Mouse (Mus musculus): ENCODE results near the gene Unc5cl. TPM values are rescaled to one million over a fixed set of nuclear protein-coding genes. Genes with fewer than 3 reads are reported as not detected.
"Not testable (repeated sequence)": the region's sequence is repeated elsewhere in the genome, so short reads cannot be mapped to it uniquely, and the experiment has no call there.

The Unc5cl gene
- polyA plus RNA-seq, 1 experiment from 2014 or later: 0.14 TPM

DNA sequence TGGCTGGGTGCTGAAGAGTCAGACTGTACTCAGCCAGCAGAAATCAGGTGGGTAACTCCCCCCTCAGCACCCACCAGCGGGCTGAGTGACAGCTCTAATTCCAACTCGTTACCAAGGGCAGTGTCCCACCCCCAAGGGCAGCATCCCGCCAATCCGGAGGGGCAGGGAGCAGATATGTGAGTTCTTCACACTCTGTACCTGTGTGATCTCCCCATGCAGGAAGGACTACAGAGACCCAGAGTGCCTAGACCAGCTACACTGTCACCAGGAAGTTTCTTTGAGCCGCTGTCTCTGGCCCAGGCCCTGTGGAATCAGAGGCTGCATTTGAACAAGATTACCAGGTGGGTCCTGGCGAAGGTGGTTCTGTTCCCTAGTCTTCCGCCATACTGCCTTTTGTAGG, 511 bp upstream of the Unc5cl start:
- Histone ChIP-seq H3K4me1 (no peaks in the 10 kb centered on the region), H3K9me3 (no peaks in the 10 kb centered on the region), H3K4me3 (no peak overlapping the region), H3K4me2 (no peak overlapping the region), H3K9ac (no peak overlapping the region), H3K36me3 (no peaks in the 10 kb centered on the region), H3K27me3 (no peaks in the 10 kb centered on the region), H3K27ac (no peak overlapping the region)
- WGBS: 55% methylated on average over 7 of the region's 7 CpGs
- no peak for ATAC-seq (ENCODE audit: insufficient number of reproducible peaks, low FRiP score, low TSS enrichment, low read depth)

DNA sequence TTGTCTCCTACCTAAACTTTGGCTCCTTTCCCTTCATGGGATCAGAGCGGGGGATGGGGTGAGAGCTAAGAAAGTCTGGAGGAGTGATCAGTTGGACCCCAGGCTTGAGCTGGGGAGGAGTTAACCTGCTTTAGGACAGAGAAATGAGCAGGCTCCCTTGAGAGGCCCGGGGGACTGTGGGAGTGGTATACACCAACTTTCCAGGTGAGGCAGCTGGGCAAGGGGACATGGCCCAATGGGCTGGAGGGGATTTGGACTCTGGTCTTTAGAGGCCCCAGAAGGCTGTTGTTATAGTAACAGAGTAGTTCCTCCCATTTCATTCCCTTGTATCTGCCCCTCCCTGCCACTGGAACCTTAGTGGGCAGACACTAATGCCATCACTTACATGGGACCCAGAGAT, 1.3 kb downstream of the Unc5cl start:
- WGBS: 89% methylated on average over 2 of the region's 2 CpGs
- H3K27me3 ChIP-seq: no peaks in the 10 kb centered on the region
- H3K27ac ChIP-seq: no peak overlapping the region
- no peaks in the 10 kb centered on the region for H3K4me1 ChIP-seq
- no peak overlapping the region for H3K4me3 ChIP-seq
- no peak for ATAC-seq (ENCODE audit: insufficient number of reproducible peaks, low FRiP score, low TSS enrichment, low read depth)
- no peak overlapping the region for H3K4me2 ChIP-seq
- H3K9ac ChIP-seq: no peak overlapping the region
- H3K9me3 ChIP-seq: no peaks in the 10 kb centered on the region
- H3K36me3 ChIP-seq: no peaks in the 10 kb centered on the region

DNA sequence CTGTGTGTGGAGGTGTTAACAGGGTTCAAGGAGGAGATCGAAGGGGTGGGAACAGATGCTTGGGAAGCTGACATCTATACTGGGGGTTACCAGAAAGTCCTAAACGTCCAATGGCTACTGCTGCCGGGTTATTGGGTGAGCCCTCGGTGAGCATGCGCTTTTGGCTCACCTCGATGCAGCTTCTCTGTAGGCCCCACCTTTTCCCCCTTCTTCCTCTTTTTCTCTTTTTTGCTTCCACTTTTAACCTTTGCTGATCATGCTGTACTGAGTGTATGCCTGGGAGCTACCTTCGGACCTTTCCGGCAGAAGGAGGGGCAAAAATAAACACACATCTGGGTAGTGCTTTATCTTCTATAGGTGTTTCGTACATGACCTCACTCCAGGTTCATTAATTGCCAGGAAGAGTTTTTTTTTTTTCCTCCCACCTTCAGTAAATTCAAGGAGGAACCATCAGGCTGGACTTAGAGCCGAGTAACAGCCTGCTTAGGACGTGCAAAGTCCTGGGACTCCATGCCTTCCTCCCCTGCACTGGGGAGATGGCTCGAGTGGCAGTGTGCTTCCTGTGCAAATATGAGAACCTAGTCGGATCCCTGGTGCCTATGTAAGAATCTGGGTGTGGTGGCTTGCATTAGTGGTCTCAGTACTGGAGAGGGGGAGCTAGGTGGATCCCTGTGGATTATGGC, 3.4 kb downstream of the Unc5cl start:
- 68% methylated on average over 13 of the region's 13 CpGs for WGBS
- no peaks in the 10 kb centered on the region for H3K9me3 ChIP-seq
- no peaks in the 10 kb centered on the region for H3K36me3 ChIP-seq
- no peak for ATAC-seq (ENCODE audit: insufficient number of reproducible peaks, low FRiP score, low TSS enrichment, low read depth)
- H3K27ac ChIP-seq: no peak overlapping the region
- no peaks in the 10 kb centered on the region for H3K4me1 ChIP-seq
- H3K9ac ChIP-seq: no peak overlapping the region
- no peak overlapping the region for H3K4me3 ChIP-seq
- no peaks in the 10 kb centered on the region for H3K27me3 ChIP-seq
- no peak overlapping the region for H3K4me2 ChIP-seq

DNA sequence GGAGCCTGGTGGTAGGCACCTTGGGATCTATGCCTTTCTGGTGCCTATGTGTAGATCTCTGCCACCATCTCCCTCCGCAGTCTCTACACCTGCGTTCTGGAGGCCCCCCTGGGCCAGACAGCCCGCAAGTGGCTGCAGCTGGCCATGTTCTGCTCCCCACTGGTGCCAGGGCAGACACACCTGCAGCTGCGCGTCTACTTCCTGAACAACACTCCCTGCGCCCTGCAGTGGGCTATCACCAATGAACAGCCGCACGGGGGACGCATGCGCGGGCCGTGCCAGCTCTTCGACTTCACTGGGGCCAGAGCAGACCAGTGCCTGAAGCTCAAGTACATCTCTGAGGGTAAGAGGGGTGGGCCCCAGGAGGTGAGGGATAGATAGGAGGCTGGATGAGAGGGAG, 7.4 kb downstream of the Unc5cl start:
- ATAC-seq (ENCODE audit: insufficient number of reproducible peaks, low FRiP score, low TSS enrichment, low read depth): no peak
- Histone ChIP-seq H3K4me2 (no peak overlapping the region), H3K27ac (no peak overlapping the region), H3K27me3 (peaks cover 3% of the 10 kb centered on the region), H3K36me3 (no peaks in the 10 kb centered on the region), H3K4me1 (peaks cover 6% of the 10 kb centered on the region), H3K9me3 (no peaks in the 10 kb centered on the region), H3K4me3 (no peak overlapping the region), H3K9ac (no peak overlapping the region)
- 89% methylated on average over 13 of the region's 13 CpGs for WGBS

DNA sequence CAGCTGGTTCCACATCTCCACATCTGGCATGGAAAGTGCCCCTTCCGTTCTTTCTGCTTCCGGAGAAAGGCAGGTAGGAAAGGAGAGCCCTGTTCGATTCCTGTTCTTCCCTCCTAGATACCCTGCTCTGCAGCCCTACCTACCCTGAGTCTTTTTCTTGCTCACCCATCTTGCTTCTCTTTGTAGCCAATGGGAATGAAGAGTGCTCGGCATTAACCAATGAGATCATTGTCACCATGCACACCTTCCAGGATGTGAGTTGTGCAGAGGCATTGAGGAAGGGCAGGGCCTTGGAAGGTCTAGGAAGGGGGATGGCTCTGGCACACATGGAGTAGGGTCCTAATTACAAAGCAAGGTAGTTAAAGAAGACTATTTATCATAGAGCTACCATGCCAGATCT, 8.7 kb downstream of the Unc5cl start:
- H3K9ac ChIP-seq: no peak overlapping the region
- no peak overlapping the region for H3K4me2 ChIP-seq
- H3K9me3 ChIP-seq: no peaks in the 10 kb centered on the region
- H3K27me3 ChIP-seq: peaks cover 7% of the 10 kb centered on the region
- WGBS: 94% methylated on average over 4 of the region's 4 CpGs
- no peaks in the 10 kb centered on the region for H3K36me3 ChIP-seq
- H3K27ac ChIP-seq: no peak overlapping the region
- H3K4me1 ChIP-seq: peaks cover 12% of the 10 kb centered on the region
- no peak overlapping the region for H3K4me3 ChIP-seq
- ATAC-seq (ENCODE audit: insufficient number of reproducible peaks, low FRiP score, low TSS enrichment, low read depth): no peak

DNA sequence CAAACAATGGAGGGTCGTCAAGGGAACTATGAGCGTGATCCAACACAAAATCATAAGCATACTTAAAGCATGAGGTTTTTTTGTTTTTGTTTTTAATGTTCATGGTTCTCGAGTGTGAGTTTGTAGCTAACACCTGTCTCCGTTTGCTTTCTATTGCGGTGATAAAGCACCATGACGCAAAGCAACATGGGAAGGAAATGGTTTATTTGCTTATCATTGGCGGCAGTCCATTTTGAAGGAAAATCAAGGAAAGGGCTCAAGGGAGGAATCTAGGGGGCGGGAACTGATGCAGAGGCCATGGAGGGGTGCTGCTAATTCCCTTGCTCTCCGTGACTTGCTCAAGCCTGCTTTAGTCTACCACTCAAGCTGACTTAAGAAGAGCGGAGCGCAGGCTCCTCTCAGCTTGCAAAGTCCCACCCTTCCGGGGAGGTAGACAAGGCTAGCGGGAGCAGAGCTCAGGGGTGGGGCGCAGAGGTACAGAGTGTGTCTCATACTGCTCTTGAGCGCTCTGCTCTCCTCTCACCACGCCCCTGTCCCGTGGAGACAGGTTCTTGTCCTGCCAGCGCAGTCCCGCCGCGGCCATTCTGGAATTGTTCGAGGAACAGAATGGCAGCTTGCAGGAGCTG, 12.2 kb downstream of the Unc5cl start:
- Histone ChIP-seq H3K4me1 (peaks cover 12% of the 10 kb centered on the region), H3K36me3 (no peaks in the 10 kb centered on the region), H3K4me2 (peak overlapping the region; percentile 32), H3K9me3 (no peaks in the 10 kb centered on the region), H3K4me3 (0 out of 2 replicates have a peak overlapping the region, but pooled peaks have one; percentile 9), H3K9ac (no peak overlapping the region), H3K27me3 (peaks cover 7% of the 10 kb centered on the region), H3K27ac (no peak overlapping the region)
- 0 out of 2 replicates have a peak, but pooled peaks have one; percentile 33 for ATAC-seq (ENCODE audit: insufficient number of reproducible peaks, low FRiP score, low TSS enrichment, low read depth)
- 33% methylated on average over 22 of the region's 22 CpGs for WGBS

DNA sequence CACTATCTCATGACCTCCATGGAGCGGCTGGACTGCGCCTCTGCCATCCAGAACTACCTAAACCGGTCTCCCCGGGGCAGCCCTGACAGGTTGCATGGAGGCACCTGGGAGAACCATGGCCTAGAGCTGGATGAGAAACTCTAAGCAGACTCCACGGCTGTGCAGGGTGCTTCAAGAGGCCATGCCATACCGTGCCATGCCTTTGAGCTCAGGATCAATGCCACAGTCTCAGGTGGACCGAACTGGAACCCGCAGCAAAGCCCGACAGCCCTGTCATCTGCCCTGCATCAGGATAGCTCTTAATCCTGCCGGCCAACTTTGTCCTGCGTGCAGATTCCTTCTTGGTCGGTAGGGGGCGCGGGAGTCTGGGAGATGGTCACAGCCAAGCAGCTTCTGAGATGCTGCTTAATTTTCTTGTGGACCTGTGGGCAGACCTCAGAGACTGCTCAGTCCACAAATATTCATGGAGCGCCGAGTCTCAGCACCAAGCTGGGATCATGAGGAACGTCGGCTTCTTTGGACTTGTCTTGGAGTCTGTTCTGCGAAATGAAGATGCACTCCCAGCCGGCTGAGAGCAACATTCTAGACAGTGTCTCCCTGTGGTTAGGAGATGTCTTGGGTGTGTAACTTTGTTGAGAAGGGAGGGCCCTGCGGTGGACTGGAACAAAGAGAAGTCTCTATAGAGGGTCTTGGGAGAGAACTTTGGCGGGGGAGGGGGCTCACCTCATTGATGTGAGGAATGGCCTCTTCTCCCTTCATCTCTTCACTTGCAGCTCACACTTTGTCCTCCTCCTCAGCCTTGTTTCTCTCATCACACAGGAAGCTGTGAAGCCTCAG, 12.9 kb downstream of the Unc5cl start:
- Histone ChIP-seq H3K4me2 (peak overlapping the region; percentile 32), H3K4me1 (peaks cover 12% of the 10 kb centered on the region), H3K9me3 (no peaks in the 10 kb centered on the region), H3K4me3 (0 out of 2 replicates have a peak overlapping the region, but pooled peaks have one; percentile 9), H3K27ac (no peak overlapping the region), H3K36me3 (no peaks in the 10 kb centered on the region), H3K27me3 (peaks cover 7% of the 10 kb centered on the region), H3K9ac (no peak overlapping the region)
- ATAC-seq (ENCODE audit: insufficient number of reproducible peaks, low FRiP score, low TSS enrichment, low read depth): peak; percentile 25; the same call in 1 of the 2 replicates
- 7% methylated on average over 22 of the region's 22 CpGs for WGBS

DNA sequence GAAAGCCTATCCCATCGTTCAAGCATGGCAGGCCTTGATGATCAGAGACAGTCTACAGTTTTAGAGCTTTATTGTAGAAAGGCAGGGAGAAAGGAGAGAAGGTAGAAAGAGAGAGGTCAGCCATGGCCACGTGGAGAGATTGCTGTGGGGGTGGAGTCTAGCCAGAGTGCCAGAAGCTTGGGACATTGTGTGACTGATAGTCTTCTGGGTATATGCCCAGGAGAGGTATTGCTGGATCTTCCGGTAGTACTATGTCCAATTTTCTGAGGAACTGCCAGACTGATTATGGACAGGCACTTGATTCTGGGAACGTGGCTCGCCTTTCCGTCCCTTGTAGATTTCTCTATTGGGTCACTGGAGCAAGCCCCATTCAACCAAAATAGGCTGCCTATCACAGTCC, 19.6 kb downstream of the Unc5cl start:
- H3K4me1 ChIP-seq; H3K4me3 ChIP-seq; ATAC-seq (ENCODE audit: insufficient number of reproducible peaks, low FRiP score, low TSS enrichment, low read depth); H3K27me3 ChIP-seq; H3K9me3 ChIP-seq; H3K4me2 ChIP-seq; H3K9ac ChIP-seq; H3K27ac ChIP-seq; H3K36me3 ChIP-seq: not testable (repeated sequence)
- 83% methylated on average over 6 of the region's 6 CpGs for WGBS

- Histone ChIP-seq H3K9ac (no peak overlapping the region), H3K4me1 (no peaks in the 10 kb centered on the region), H3K9me3 (no peaks in the 10 kb centered on the region), H3K27ac (no peak overlapping the region), H3K36me3 (no peaks in the 10 kb centered on the region), H3K27me3 (no peaks in the 10 kb centered on the region), H3K4me2 (no peak overlapping the region), H3K4me3 (no peak overlapping the region)
- ATAC-seq (ENCODE audit: insufficient number of reproducible peaks, low FRiP score, low TSS enrichment, low read depth): no peak
- WGBS: 82% methylated on average over 8 of the region's 8 CpGs
These were observed 20.7 kb downstream of the Unc5cl start for GRCm38 (mm10) chr17:48475444-48475843.

DNA sequence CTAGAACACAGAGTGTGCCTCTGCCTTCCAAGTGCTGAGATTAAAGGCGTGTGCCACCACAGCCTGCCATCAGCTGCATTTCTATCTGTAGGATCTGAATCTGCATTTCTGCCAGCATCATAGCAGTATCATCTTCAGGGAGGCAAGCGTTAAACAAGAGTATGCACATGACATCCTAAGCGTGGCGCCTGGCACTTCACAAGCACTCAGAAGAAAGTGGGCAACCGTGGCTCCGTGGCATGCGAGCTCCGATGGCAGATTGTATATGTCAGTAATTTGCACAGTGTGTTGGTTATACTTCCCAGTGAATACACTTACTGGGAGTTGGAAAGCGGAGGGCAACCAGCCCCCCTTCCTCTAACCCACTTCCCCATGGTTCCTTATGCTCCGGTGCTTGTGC, 25.3 kb downstream of the Unc5cl start:
- no peak overlapping the region for H3K27ac ChIP-seq
- no peak overlapping the region for H3K4me3 ChIP-seq
- H3K4me2 ChIP-seq: no peak overlapping the region
- H3K36me3 ChIP-seq: no peaks in the 10 kb centered on the region
- no peaks in the 10 kb centered on the region for H3K4me1 ChIP-seq
- H3K9ac ChIP-seq: no peak overlapping the region
- H3K9me3 ChIP-seq: no peaks in the 10 kb centered on the region
- ATAC-seq (ENCODE audit: insufficient number of reproducible peaks, low FRiP score, low TSS enrichment, low read depth): no peak
- 85% methylated on average over 10 of the region's 10 CpGs for WGBS
- no peaks in the 10 kb centered on the region for H3K27me3 ChIP-seq

DNA sequence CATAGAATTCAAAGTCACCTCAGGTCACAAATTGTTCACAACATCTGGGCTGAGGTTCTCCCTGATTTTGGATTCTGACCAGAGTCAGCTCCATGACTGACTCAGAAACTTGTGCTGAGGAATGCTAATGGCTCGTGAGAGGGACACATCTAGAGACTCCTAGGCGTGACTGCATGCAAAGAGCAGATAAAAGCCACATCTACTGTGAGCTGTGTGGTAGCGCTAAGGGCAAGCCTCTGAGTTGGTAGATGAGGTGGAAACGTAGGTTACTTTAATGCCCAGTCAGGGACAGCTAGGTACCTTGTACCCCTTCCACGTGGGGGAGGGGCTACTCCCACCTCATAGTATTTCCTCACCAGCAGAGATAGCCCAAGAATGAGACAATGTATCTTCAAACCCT, 29.1 kb downstream of the Unc5cl start:
- Histone ChIP-seq H3K27me3 (no peaks in the 10 kb centered on the region), H3K4me1 (no peaks in the 10 kb centered on the region), H3K4me2 (no peak overlapping the region), H3K9me3 (no peaks in the 10 kb centered on the region), H3K4me3 (no peak overlapping the region), H3K36me3 (no peaks in the 10 kb centered on the region), H3K27ac (no peak overlapping the region), H3K9ac (no peak overlapping the region)
- no peak for ATAC-seq (ENCODE audit: insufficient number of reproducible peaks, low FRiP score, low TSS enrichment, low read depth)
- WGBS: 79% methylated on average over 5 of the region's 5 CpGs

DNA sequence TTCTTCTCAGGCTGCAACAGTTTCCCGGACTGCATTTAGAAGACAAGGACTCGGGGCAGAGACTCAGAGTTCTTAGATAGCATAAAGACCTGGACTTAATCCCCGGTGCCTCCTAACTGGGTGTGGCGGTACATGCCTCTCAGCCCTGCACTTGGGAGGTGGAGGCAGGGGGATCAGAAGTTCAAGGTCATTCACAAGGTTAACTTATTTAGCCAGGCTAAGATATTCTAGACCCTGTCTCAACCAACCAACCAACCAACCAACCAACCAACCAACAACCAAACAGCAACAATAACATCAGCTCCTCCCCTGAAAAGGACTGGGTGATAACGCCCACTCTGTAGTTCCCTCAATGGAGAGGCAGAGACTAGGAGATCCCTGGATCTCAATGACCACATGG, 29.5 kb downstream of the Unc5cl start:
- Histone ChIP-seq H3K4me2 (no peak overlapping the region), H3K27ac (no peak overlapping the region), H3K36me3 (no peaks in the 10 kb centered on the region), H3K9ac (no peak overlapping the region), H3K4me3 (no peak overlapping the region), H3K27me3 (no peaks in the 10 kb centered on the region), H3K9me3 (no peaks in the 10 kb centered on the region), H3K4me1 (no peaks in the 10 kb centered on the region)
- WGBS: 91% methylated on average over 5 of the region's 5 CpGs
- ATAC-seq (ENCODE audit: insufficient number of reproducible peaks, low FRiP score, low TSS enrichment, low read depth): no peak

Measured in limb, embryonic 15.5 days (tissue).